Mouse (Mus musculus): Measurements from ENCODE around the gene Cars.

- TF ChIP-seq CTCF (IDR thresholded peaks at IDR 0.05; ENCODE audit: extremely low read depth, insufficient read length, insufficient replicate concordance, low read depth, low read length) = no peak
- TF ChIP-seq POLR2A (IDR thresholded peaks at IDR 0.05; ENCODE audit: low read depth, low read length) = no peak
These were observed 36.1 kb downstream of the Cars start for GRCm38 (mm10) chr7:143563787-143564186.

All from small intestine, adult 2 months (tissue).